Mouse (Mus musculus): ENCODE measurements around the gene Mrpl47.

GRCm38 (mm10) chr3:32738549-32738948 lies 1.1 kb upstream of the Mrpl47 start:
- TF ChIP-seq UBTF (IDR thresholded peaks at IDR 0.05; ENCODE audit: low read depth, low read length) (no peak), NELFE (IDR thresholded peaks at IDR 0.05; ENCODE audit: low read depth, low read length) (no peak), ZC3H11A (IDR thresholded peaks at IDR 0.05; ENCODE audit: low read depth, low read length) (no peak), POLR2A (IDR thresholded peaks at IDR 0.05; ENCODE audit: low read depth, low read length) (no peak), CTCF (conservative IDR thresholded peaks at IDR 0.05 in 1 of 2, IDR thresholded peaks at IDR 0.05 in 1 of 2; ENCODE audit: low read depth in 2 of 2, low read length in 2 of 2) (no peak), TCF12 (IDR thresholded peaks at IDR 0.05; ENCODE audit: low read depth, low read length) (no peak), PAX5 (IDR thresholded peaks at IDR 0.05; ENCODE audit: low read length) (no peak), RAD21 (IDR thresholded peaks at IDR 0.05; ENCODE audit: low read depth, low read length) (no peak), EP300 (IDR thresholded peaks at IDR 0.05; ENCODE audit: low read length) (no peak), HCFC1 (IDR thresholded peaks at IDR 0.05; ENCODE audit: low read depth, low read length) (no peak), MAZ (IDR thresholded peaks at IDR 0.05; ENCODE audit: low read depth, low read length) (no peak), JUND (conservative IDR thresholded peaks at IDR 0.05; ENCODE audit: low read depth, low read length) (no peak), USF2 (conservative IDR thresholded peaks at IDR 0.05; ENCODE audit: low read depth, low read length) (no peak), RCOR1 (conservative IDR thresholded peaks at IDR 0.05; ENCODE audit: low read depth, low read length) (no peak)

All from CH12.LX (cell line).